Mouse (Mus musculus): ENCODE results near the gene Ube4b.

The Ube4b gene

GRCm38 (mm10) chr4:149395581-149395980, 31.0 kb downstream of the Ube4b start:
- DNase-seq (ENCODE audit: low spot score) = no peak

DNA sequence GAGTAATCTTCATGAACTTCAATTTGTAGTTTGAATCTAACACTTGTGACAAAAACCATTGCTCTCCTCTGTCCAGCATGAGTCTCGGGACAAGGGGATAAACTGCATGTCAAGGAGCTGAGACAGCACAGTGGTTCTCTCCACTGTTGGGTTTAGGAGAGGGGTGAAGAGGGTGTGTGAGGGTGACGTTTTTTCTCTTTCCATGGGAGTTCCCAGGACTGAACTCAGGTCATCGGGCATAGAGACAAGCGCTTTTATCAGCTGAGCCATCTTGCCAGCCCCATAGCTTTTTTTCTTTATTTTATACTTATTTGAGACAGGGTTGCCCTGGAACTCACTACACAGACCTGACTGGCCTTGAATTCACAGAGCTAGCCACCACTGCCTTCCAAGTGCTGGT, 32.3 kb downstream of the Ube4b start:
- no peak for DNase-seq (ENCODE audit: low spot score)

DNA sequence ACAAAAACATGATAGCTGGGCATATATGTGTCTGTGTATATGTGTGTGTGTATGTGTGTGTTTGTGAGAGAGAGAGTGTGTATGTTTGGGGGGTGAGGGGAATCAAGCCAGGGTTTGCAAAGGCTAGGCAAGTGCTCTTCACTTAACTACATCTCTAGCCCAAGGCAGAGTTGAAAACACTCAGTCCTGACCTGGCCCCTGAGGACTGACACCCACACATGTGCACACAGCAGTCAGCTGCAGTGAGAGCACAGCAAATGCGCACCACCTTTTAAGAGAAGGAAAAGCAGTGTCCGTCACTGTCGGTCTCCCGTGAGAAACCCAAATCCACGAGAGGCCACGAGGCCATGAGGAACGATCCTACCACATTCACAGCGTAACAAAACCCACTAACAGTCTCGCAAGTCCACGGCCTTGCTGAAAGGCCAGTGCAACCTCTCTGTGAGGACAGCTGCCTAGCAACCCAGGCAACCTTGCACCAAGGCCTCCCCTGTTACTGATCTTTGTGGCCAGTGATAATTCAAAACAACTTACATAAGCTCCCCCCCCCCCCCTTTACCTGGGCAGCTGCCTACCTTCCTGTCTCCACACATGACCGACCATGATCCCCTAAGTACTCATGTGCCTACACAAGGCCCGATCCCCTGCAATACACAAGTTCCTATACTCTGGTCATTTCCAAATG, 33.1 kb downstream of the Ube4b start:
- peak; percentile 44 for DNase-seq (ENCODE audit: low spot score)

DNA sequence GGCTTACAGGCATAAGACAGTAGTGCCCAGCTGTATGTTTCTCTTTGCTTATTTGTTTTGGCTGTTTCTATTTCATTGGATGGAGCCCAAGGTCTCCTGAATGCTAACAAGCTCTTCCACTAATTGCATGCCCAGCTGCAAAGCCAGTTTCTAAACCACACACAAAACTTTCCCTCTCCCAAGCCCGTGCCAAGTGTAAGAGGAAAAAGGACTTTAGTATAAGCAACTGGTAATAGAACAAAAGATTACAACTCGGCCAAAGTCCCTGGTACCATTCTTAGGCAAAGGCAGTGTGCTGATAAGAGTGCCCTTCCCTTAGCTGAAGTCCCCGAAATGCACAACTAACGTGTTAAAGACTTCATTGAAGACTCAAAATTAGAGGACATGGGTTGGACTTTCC, 34.2 kb downstream of the Ube4b start:
- DNase-seq (ENCODE audit: low spot score) = no peak

DNA sequence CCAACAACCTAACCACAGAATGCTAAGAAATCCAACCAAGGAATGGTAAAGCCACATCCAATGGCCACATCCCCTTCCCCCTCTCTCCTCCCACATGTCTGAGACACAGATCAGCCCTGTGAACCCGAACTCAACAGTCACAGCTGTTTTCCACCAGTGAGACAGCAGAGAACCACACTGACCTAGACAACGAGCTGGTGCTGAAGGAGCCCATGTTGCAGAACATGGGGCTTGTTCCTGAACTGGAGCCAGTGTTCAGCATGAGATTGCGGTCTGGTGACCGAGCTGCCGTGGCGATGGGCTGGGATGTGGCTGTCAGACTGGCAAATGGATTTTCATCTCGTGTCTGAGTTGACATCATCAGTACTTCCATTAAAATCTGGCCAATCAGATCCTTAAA, 45.5 kb downstream of the Ube4b start:
- DNase-seq (ENCODE audit: low spot score) = no peak

DNA sequence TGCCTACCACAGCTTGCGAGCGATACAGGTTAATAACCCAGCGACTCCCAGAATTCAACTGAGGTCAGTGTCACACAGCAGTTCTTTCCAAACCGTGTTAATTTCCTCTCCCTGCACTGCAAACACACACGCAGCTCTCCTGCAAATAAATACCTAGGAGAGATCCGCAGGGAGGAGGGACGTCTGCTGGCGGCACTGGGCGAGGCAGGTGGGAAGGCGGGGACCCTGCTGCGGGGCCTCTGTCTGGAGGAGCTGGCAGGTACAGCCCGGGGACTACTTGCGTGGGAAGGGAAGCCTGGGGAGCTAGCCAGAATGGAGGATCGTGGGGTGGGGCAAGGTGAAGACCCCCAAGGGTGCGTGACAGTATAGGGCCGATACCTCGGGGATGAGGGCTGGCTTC, 46.7 kb downstream of the Ube4b start:
- DNase-seq (ENCODE audit: low spot score) = no peak

DNA sequence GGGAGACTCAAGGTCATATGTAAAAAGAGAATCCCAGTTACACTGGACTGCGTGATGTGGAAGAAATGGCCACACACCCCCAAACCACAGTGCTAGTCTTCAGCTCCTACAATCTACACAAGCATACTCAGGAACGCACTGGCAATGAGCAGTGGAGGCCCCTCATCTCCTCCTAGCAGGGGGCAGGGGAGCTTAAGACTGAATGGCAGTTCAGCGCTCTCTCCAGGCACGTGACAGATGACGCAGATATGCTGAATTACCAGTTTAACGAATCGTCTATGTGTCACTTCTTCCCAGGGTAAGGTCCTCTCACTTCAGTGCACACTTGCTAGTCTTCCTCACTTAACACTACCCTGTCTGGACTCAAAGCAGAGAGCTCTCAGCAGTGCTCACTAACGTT, 47.7 kb downstream of the Ube4b start:
- DNase-seq (ENCODE audit: low spot score) = no peak

DNA sequence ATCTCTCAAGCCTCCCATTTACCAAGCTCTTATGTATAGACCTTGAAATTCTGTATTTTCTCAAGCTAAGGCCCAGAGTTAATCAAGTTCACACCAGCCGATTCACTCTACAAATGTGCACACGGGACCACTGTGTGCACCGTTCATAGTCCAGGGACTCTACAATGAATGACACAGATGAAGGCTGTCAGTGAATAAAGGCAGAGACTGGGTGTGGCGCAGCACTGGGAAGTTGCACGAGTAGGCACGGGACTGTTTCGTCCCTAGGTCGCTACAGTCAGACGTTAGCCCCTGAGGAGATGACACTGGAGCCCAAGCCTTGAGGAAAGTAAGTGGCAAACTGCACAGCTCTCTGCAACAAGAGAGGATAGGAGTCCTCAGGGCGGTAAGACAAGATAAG, 50.5 kb downstream of the Ube4b start:
- DNase-seq (ENCODE audit: low spot score) = no peak

DNA sequence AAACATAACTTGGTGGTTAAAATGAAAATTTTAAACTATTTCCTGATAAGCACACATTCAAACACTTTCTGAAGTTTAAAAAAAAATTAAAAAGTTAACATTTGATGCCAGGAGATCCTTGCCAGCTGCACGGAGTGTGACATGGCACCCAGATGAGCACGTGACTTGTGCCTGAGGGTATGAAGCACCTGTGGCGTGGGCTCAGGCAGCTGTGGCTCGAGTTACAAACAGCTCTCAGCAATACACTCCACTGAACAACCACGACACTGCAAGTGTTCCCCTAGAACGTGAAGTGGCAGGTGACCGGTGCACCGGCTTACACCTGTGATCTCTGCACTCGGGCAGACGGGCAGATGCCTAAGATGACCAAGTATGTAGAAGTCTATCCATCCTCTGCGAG, 51.9 kb downstream of the Ube4b start:
- DNase-seq (ENCODE audit: low spot score) = no peak

DNA sequence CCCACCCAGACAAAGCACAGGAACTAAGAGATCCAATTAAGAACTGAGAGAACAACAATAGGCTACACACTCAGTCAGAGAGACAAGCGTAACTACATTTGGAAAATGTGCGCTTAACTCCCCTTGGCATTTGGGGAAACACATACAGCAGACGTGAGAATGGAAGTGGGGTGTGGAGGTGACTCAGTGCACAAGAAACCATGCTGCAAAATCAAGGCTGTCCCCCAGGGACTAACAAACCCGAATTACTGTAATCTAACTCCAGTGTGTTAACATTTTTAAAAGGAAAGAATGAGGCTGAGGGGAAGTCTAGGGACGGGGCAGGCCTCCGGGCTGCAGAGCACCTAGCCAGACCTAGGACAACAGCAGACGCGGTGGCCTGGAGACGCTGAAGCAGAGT, 52.6 kb downstream of the Ube4b start:
- DNase-seq (ENCODE audit: low spot score) = no peak

DNA sequence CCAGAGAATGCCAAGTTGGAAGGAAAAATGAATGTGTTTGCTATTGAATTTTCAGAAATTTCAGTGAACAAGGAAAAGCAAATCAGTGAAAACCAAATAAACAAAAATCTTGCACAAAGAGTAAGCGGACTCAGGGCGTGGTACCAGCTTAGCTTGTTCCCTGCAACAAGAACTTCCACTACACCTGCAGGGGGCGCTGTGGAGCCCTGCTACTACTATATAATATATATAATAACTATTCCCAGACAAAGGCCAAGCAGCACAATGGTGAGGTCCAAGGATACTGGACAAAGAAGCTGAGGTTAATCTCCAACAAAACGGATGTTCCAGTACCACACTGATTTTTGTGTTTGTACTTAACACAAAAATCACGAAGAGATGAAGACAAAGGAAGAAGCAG, 53.1 kb downstream of the Ube4b start:
- DNase-seq (ENCODE audit: low spot score) = peak; percentile 33

- no peak for DNase-seq (ENCODE audit: low spot score)
Observed at GRCm38 (mm10) chr4:149365702-149366370, 60.7 kb downstream of the Ube4b start.

DNA sequence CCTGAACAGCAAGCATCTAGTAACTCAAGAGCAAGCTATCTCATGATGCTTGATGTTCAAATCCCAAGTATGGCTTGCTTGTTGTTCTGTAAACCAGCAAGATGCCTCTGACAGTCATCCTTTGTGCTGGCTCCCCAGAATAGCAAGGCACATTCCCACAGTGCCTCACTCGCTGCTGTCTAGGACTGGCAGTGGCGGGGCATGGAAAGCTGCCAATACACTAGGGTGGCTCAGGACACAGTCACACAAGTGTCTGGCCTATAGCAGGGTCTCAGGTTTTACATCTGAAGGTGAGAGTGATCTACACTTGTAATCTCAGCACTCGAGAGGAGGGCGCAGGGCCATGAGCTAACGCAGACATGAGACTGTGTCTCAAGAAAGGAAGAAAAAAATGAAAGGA, 61.7 kb downstream of the Ube4b start:
- DNase-seq (ENCODE audit: low spot score) = no peak

DNA sequence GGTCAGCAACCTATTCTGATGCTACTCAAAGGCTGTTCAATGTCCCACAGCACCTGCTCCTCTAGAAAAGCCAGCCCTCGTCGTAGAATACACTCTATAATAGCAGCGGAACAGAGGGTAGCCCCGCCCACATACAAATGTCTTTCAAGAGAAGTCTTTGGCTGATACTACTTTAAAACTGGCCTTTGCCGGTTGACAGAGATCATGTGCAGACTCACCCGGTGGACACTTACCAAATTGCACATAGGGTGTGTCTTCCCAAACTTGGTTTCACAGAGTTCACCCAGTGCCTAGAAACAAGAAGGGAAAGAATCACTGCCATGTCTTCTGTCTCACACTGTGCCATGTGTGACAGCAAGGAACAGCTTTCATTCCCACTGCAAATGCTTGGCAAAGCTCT, 65.5 kb downstream of the Ube4b start:
- DNase-seq (ENCODE audit: low spot score) = no peak

DNA sequence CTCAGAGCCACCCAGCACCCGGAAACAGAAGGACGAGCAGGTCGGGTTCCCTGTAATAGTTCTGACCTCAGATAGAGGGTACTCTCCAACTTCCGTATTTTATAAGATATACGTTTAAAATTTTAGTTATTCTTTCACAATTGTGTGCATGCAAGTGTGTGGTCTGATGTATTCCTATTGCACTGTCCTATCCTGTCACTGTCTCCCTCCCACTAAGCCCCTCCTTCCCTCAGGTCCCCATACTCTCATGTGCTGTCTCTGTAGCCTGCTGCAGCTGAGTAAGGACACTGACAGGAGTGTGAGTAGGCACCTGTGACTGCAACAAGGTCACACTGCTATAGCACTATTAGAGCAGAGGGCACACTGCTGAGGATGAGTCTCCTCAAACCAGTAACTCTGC, 65.9 kb downstream of the Ube4b start:
- no peak for DNase-seq (ENCODE audit: low spot score)

GRCm38 (mm10) chr4:149357982-149358381, 68.6 kb downstream of the Ube4b start:
- DNase-seq (ENCODE audit: low spot score) = no peak

DNA sequence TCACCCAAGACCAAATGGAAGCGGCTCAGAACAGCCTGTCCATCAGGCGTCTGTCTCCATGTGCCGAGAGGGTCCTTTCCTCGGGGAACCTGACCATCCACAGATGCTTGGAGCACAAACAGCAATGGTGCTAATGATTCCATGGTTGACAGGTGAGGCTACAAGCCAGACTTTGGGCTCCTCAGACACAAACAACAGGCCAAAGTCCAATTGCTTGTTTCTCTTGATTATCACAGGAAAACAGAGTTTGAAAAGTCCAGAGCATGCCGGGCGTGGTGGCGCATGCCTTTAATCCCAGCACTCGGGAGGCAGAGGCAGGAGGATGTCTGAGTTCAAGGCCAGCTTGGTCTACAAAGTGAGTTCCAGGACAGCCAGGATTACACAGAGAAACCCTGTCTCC, 71.9 kb downstream of the Ube4b start:
- DNase-seq (ENCODE audit: low spot score) = no peak

- DNase-seq (ENCODE audit: low spot score) = no peak
Observed at GRCm38 (mm10) chr4:149351596-149352150, 74.9 kb downstream of the Ube4b start.

DNA sequence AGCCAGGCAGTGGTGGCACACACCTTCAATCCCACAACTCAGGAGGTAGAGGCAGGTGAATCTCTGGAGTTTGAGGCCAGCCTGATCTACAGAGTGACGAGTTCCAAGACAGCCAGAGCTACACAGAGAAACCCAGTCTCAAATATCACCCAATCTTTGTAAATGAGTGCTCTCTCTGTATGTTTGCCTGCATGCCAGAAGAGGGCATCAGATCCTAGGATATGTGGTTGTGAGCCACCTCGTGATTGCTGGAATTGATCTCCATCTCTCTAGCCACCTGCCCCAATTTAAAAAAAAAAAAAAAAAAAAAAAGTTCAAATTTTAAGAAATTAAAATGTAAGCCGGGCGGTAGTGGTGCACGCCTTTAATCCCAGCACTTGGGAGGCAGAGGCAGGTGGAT, 77.6 kb downstream of the Ube4b start:
- no peak for DNase-seq (ENCODE audit: low spot score)

DNA sequence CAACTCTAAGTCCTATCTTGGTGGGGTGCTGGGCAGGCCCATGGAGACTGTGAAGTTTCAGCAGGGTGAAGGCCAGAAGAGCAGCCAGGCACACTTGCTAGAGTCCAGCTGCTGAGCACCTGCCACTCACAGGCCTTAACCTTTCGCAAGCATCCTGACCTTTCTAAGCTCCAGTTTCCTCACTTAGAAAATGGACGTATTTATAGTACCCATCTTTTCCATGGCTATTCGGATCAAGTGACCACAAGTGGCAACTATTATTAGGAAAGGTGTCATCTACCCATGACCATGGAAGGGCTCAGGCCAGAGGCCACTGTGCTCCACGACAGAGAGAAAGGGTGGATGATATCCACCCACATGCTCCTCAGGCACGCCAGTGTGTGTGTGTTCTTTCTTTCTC, 80.7 kb downstream of the Ube4b start:
- DNase-seq (ENCODE audit: low spot score) = no peak

DNA sequence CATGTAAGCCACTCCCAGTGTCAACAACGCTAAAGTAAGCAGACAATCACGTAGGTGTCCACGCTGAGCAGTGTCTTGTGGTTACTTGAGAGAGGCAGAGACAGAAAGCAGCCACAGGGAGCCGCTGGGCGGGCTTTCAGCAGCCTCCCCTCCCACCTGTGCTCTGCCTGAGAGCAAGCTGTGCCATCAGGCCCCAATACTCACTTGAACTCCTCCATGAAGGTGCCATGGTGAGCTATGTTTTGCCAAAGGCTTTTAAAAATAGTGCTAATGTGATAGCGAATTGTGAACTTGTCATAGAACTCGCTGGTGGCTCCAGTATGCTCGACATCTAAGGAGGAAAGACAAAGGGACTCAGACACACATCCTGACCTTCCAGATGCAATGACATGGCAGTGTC, 82.2 kb downstream of the Ube4b start:
- no peak for DNase-seq (ENCODE audit: low spot score)

- DNase-seq (ENCODE audit: low spot score) = no peak
Observed at GRCm38 (mm10) chr4:149340680-149341079, 85.9 kb downstream of the Ube4b start.

- DNase-seq (ENCODE audit: low spot score) = no peak
Observed at GRCm38 (mm10) chr4:149339426-149340214, 86.9 kb downstream of the Ube4b start.

Data from ovary, postnatal 36 days (tissue).